Mouse (Mus musculus): ENCODE results near the gene Lrp5.

Gene Lrp5

DNA sequence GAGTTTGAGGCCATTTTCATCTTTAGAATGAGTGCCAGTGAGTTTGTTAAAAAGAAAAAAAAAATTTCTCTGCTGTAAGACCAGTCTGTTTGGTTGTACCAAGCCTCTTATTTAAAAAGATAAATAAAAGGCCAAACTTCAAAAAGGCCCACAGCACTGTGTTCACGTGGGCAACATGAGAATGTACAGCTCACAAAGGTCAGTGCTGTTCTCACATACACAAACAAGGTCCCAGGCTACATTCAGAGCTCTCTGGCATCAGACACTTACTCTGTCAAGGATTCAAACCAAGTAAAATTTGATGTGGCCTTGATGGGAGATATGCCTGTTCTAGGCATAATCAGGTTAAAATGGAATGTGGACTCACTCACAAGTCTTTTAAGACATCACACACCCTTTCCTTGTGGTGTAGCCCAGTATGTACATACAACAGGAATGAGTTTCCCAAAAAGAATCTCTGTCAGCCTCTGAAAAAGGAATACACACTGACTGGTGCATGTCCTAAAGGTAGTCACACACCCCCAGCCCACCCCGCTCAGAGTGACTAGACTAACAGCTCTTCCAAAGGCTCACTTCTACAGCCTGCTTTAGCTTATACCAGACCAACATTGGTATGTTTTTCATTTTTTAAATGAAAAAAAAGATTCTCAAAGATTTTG, 130.1 kb downstream of the Lrp5 start:
- DNase-seq (ENCODE audit: low spot score): no peak

DNA sequence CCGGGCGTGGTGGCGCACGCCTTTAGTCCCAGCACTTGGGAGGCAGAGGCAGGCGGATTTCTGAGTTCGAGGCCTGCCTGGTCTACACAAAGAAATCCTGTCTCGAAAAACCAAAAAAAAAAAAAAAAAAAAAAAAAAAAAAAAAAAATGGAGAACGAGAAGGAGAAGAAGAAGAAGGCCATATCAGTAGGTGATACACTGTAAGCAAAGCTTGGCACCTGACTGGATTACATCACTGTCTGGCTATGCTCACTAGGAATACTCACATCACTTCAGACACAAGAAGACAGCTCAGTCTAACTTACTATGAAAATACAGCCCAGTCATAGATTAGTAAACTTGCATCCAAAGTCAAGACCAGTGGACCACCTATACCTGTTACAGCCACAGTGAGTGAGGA, 131.6 kb downstream of the Lrp5 start:
- DNase-seq (ENCODE audit: low spot score): no peak

DNA sequence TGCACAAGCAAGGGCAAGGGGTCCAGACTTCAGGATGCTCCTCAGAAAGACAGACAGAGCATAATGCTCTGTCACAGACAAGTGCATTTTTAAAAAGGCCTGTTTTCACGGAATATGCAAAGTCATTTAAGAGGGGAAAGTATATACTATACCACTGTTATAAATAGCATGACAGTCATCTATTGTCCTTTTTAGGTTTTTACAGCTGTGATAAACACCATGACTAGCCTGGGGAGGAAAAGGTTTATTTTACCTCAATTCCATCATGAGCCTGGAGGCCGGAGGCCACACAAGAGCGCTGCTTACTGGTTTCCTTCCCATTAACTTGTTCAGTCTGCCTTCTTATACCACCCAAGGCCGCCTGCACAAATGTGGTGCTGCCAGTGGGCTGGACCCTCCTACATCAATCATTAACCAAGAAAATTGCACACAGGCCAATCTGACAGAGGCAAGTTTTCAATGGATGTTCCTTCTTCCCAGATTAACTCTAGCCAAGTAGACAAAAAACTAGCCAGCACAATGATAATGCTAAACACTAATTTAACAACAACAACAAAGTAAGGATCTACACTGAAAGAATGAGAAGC, 134.7 kb downstream of the Lrp5 start:
- DNase-seq (ENCODE audit: low spot score): no peak

DNA sequence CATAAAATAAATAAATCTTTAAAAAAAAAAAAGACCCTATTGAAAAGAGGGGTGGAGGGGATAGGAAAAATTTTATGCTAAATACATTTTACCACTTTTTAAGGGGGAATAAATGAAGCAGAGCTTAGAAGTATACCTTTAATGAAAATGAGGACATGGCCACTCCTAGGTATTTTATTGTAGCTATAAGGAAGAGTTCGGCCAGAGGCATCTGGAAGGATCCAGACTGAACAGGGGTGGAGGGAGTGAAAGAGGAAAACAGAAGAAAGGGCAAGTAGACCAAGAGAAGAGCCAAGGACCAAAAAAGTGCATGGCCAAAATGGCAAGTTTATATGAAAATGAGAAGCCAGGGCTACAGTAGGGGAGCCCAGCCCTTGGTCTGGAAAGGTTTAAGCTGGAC, 136.3 kb downstream of the Lrp5 start:
- no peak for DNase-seq (ENCODE audit: low spot score)

DNA sequence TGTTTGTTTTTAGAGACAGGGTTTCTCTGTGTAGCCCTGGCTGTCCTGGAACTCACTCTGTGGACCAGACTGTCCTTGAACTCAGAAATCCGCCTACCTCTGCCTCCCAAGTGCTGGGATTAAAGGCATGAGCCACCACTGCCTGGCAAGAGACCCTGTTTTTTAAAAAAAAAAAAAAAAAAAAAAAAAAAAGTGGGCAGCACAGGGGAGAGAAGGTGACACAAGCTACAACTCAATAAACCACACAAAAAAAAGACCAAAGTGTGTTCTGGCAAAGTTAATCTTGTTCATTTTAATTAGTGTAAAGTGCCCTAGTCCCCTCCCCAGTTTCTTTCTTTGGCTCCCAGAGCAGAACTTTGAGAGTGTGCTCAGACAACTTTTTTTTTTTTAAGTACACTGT, 137.1 kb downstream of the Lrp5 start:
- DNase-seq (ENCODE audit: low spot score): no peak

DNA sequence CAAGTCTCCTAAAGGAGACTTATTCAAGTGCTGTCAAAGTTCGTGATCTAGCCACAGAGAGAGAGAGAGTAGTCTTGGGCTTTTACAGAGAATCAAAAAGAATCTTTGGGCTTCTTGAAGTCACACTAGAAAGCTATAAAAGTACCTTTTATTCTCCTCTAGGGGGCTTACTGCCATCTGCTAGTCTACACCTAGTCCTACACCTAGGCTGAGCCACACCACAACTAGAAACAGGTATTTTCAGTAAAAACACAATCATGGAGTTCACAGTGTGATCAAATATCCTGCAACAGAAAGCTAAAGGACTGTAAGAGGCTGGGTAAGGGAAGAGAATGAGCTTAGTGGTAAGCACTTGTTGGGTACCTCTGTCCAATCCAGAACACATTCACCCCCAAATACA, 138.1 kb downstream of the Lrp5 start:
- DNase-seq (ENCODE audit: low spot score): no peak

DNA sequence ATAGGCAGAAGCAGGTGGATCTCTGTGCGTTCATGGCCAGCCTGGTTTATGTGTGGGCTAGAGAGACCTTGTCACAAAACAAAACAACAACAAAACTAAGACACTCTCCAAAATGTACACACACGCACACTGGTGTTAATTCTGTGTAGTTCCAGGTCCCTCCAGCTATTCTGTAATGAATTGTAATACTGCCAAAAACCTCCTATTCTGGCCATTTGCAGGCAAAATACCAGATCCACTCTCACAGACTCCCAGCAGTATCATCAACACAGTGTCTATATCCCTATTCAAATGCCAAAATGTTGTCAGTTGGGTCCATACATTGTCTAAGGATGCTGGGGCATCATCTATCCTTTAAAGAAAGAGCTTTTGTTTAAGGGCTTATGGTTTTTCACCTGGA, 141.4 kb downstream of the Lrp5 start:
- no peak for DNase-seq (ENCODE audit: low spot score)

DNA sequence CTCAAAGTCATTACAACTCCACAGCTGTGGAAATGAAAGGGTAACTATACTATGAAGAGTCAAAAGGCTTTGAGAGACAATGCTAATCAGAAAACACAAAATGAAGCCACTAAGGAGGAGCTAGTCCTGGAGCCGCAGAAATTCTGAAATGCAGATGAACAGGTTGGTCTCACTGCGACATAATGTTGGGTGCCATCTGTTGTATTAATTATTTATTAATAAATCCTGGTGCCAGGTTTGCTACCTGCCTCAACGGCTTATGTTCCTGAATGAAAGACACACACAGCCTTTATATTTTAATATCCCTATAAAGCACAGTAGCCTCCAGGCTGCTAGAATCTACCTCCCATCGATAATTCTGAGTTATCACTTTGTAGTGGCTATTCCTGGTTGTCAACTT, 143.8 kb downstream of the Lrp5 start:
- no peak for DNase-seq (ENCODE audit: low spot score)

DNA sequence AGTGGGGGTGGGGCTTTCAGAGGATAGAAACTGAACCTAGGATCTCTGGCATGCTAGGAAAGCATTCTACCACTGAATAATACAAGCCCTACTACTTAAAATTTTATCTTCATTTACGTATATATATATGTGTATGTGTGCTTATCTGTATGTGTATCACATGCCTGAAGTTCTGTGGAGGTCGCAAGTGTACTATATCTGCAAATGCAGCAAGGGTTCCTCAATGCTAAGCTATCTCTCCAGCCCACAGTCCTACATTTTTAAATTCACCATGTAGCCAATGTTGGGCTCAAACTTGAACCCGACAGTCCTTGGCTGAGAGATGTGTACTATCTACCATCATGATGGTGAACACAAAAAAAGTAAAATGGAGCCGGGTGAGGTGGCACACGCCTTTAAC, 145.4 kb downstream of the Lrp5 start:
- DNase-seq (ENCODE audit: low spot score): no peak

DNA sequence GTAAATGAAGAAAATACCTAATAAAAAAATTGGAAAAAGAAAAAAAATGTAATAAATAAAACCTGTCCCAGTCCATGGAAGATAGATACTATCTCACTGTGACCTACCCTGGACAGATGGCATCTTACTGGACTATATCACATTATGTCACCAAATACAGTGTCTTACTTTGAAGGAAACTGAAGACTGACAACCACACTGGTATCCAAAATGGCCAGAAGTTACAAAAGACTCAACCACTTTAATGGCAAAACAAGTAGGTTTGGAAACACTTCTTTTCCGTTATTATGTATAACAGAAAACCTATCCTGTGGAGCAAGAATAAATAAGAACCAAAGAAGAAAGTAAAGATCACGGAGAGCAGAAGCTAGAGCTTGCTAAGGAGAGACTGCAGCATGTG, 146.1 kb downstream of the Lrp5 start:
- DNase-seq (ENCODE audit: low spot score): no peak

DNA sequence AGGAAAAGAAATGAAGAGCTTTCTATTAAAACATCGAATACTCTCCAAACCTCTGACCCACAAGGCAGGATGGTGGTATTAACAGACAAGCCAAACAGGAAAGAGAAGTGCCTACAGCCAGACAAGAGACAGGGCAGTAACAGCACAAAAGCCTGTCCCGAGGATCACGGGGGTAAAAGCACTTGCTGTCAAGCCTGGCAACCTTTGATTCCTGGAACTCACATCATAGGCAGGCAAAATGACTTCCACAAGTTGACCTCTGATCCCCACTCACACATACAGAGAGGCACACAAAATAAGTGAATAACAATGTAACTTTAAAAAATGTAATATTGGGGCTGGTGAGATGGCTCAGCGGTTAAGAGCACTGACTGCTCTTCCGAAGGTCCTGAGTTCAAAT, 146.9 kb downstream of the Lrp5 start:
- no peak for DNase-seq (ENCODE audit: low spot score)

DNA sequence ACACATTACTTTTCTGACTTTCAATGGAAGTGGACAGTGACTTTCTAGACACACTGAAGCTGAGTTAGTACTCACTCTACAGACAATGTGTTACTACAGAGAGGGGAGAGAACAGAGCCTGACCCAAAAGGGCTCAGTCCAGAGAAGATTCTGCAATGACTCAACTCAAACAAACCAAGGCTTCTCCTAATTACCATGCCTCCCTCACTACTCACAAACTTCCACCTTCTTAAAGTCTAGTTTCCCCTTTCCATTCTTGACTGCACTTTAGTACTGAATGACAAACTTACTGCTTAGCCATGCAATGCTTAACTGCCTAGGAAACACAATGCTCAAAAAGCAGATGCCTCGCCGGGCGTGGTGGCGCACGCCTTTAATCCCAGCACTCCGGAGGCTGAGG, 148.7 kb downstream of the Lrp5 start:
- no peak for DNase-seq (ENCODE audit: low spot score)

DNA sequence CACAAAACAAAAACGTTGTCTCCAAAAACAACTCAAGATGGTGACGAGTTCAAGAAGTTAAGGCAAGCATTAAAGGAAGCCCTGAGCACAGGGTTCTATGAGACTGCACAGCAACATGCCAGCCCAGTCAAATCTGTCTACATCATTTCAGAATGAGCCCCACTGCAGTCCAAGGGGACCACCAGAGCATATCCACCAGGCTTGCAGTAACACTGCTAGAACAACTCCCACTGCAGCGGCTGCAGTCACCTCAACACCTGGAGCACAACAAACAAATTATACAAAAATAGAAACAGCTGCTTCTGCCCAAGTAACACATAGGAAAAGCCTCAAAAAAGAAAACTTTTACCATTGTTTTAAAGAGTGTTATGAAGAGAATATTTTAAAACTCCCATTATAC, 151.4 kb downstream of the Lrp5 start:
- DNase-seq (ENCODE audit: low spot score): no peak
